8 mouse cellular contexts compared by ENCODE assay signal in the genomic region with DNA sequence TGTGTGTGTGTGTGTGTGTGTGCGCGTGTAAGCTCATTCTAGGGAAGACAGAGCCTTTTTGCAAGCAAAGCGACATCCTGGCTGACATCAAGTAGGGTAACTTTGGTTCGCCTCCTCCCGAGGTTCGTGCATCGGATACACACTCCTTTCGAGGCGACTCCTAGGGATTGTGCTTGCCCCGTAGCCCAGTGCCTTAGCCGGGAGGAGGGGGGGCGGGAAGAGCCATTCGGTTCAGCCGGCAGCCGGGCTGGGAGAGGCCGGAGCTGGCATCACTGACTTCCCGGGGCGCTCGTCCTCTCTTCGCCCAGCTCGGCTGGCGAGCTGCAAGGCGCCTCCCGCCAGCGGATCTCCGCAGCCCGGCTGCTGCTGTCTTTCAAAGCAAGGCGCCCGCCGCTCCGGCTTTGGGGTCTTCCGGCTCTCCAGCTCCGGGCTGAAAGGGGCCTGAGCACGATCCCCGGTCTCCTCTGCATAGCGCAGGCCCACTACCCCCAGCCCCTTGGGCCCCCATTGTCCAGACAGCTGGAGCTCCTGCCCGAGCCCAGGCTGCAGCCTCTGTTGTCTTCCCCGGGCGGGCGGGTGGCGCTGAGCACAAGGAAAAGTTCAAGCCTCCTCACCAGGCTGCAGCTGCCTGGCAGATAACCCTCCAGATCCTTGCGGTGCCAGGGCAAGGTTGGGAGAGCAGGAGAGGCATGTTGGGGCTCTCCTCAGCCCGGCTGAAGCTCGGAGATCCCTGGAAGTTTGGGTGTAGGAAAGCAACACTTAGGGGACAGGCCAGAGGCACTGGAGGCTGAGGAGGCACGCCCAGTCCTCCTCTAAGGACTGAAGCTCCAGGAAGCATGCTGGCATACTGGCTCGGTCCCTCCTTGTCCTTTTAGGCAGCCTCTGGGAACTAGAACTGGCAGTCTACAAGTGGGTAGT. TPM values are rescaled to one million over a fixed set of nuclear protein-coding genes. Genes with fewer than 3 reads are reported as not detected.
DNase-seq lines count a peak whose midpoint lies in the region; ATAC-seq lines count a peak whose summit lies in the region.

No protein-coding gene starts in this region.

- peak; percentile 93 for DNase-seq in heart, adult 11 months
- no peak for DNase-seq in heart, postnatal 25 days (ENCODE audit: low spot score)
- peak; percentile 54 for DNase-seq in adrenal gland, adult 2 months
- DNase-seq in forebrain, embryonic 10.5 days (ENCODE audit: extremely low spot score, low spot score) = peak; percentile 70
- DNase-seq in limb, embryonic 11.5 days (ENCODE audit: low spot score) = peak; percentile 72
- DNase-seq in T-cell, adult 2 months (ENCODE audit: low spot score) = no peak

- peak overlapping the region; percentile 86 for H3K27ac ChIP-seq in forebrain, embryonic 10.5 days
- H3K27ac ChIP-seq in heart, embryonic 16.5 days (ENCODE audit: low read length) = peak overlapping the region; percentile 98
- H3K27ac ChIP-seq in limb, embryonic 11.5 days (replicated peaks; ENCODE audit: low read depth, low read length) = no peak overlapping the region
- peak overlapping the region; percentile 37; the same call in 1 of the 2 replicates for H3K27ac ChIP-seq in neural tube, embryonic 12.5 days

- H3K36me3 ChIP-seq in forebrain, embryonic 10.5 days (replicated peaks) = no peaks in the 10 kb centered on the region
- no peaks in the 10 kb centered on the region for H3K36me3 ChIP-seq in heart, embryonic 16.5 days (ENCODE audit: control insufficient read depth, insufficient read depth)
- no peaks in the 10 kb centered on the region for H3K36me3 ChIP-seq in limb, embryonic 11.5 days (ENCODE audit: control insufficient read depth, insufficient read depth, low read length)
- no peaks in the 10 kb centered on the region for H3K36me3 ChIP-seq in neural tube, embryonic 12.5 days

- peak overlapping the region; percentile 79 for H3K4me2 ChIP-seq in heart, embryonic 16.5 days (ENCODE audit: low read depth, low read length)
- H3K4me2 ChIP-seq in limb, embryonic 11.5 days (ENCODE audit: low read depth, severe bottlenecking) = peak overlapping the region; percentile 88
- H3K4me2 ChIP-seq in neural tube, embryonic 12.5 days (replicated peaks) = peak overlapping the region; percentile 90

- peak overlapping the region; percentile 88 for H3K9ac ChIP-seq in heart, embryonic 16.5 days (ENCODE audit: low read length)
- H3K9ac ChIP-seq in limb, embryonic 11.5 days (ENCODE audit: low read length) = peak overlapping the region; percentile 50
- peak overlapping the region; percentile 82 for H3K9ac ChIP-seq in neural tube, embryonic 12.5 days

- intact Hi-C loops in heart, postnatal 25 days (cut with DNase I) = loop anchor here (5.0 kb wide), 6 partner anchors 63 to 778 kb away; no protein-coding TSS in a partner anchor

- peaks cover 66% of the 10 kb centered on the region for H3K27me3 ChIP-seq in forebrain, embryonic 10.5 days (ENCODE audit: poor library complexity, severe bottlenecking)
- H3K27me3 ChIP-seq in heart, embryonic 16.5 days (ENCODE audit: control insufficient read depth, insufficient read depth, low read length) = no peaks in the 10 kb centered on the region
- peaks cover 36% of the 10 kb centered on the region for H3K27me3 ChIP-seq in limb, embryonic 11.5 days (ENCODE audit: control insufficient read depth, insufficient read depth, low read length)
- peaks cover 11% of the 10 kb centered on the region for H3K27me3 ChIP-seq in neural tube, embryonic 12.5 days (replicated peaks)

- no peaks in the 10 kb centered on the region for H3K9me3 ChIP-seq in forebrain, embryonic 10.5 days
- H3K9me3 ChIP-seq in heart, embryonic 16.5 days (replicated peaks; ENCODE audit: control insufficient read depth, low read length) = no peaks in the 10 kb centered on the region
- no peaks in the 10 kb centered on the region for H3K9me3 ChIP-seq in limb, embryonic 11.5 days (ENCODE audit: control insufficient read depth, low read length)
- H3K9me3 ChIP-seq in neural tube, embryonic 12.5 days = no peaks in the 10 kb centered on the region

- peaks cover 40% of the 10 kb centered on the region for H3K4me1 ChIP-seq in forebrain, embryonic 10.5 days
- H3K4me1 ChIP-seq in heart, embryonic 16.5 days (ENCODE audit: control insufficient read depth, insufficient read depth, low read length) = peaks cover 50% of the 10 kb centered on the region
- 0 out of 2 replicates have a peak, but pooled peaks cover 2% of the 10 kb centered on the region for H3K4me1 ChIP-seq in limb, embryonic 11.5 days (ENCODE audit: control insufficient read depth, insufficient read depth, low read length)
- H3K4me1 ChIP-seq in neural tube, embryonic 12.5 days = peaks cover 25% of the 10 kb centered on the region

- WGBS in forebrain, embryonic 10.5 days = under 1% methylated on average over 44 of the region's 46 CpGs
- WGBS in heart, embryonic 16.5 days = 2% methylated on average over 45 of the region's 46 CpGs
- 2% methylated on average over 45 of the region's 46 CpGs for WGBS in limb, embryonic 11.5 days
- 1% methylated on average over 46 of the region's 46 CpGs for WGBS in neural tube, embryonic 12.5 days

- peak; percentile 22; the same call in 1 of the 2 replicates for ATAC-seq in heart, embryonic 16.5 days (replicated peaks; ENCODE audit: extremely low read depth, insufficient read depth, low FRiP score)
- peak; percentile 46; the same call in 1 of the 2 replicates for ATAC-seq in limb, embryonic 11.5 days (ENCODE audit: insufficient number of reproducible peaks, low FRiP score, low TSS enrichment, low read depth)
- peak; percentile 69 for ATAC-seq in neural tube, embryonic 12.5 days (ENCODE audit: low FRiP score, low read depth)

- peak overlapping the region; percentile 66 for H3K4me3 ChIP-seq in forebrain, embryonic 10.5 days
- H3K4me3 ChIP-seq in heart, embryonic 16.5 days (ENCODE audit: low read length) = peak overlapping the region; percentile 65
- H3K4me3 ChIP-seq in limb, embryonic 11.5 days (ENCODE audit: low read depth, low read length) = peak overlapping the region; percentile 43
- peak overlapping the region; percentile 60 for H3K4me3 ChIP-seq in neural tube, embryonic 12.5 days

RNA-seq across cellular contexts. Expression of a gene that starts 0.8 kb away (rescaled TPM):
- 100 to 1,000 TPM; 147 to 186 TPM for total RNA-seq in heart, postnatal 25 days (2021)
- total RNA-seq in adrenal gland, adult 2 months (2021) = 1 to 10 TPM; 5.3 to 8.1 TPM
- polyA plus RNA-seq in adrenal gland, adult 2 months (2012; rRNA removed) = 8.7 and 9.2 TPM in 2 replicates
- 3.3 and 3.7 TPM in 2 replicates for polyA plus RNA-seq in forebrain, embryonic 10.5 days (2016; fragmentation: Nextera tagmentation; extraction: Ambion mirVana)
- 61.6 and 67.7 TPM in 2 replicates for polyA plus RNA-seq in heart, embryonic 16.5 days (2015; fragmentation: Nextera tagmentation; extraction: Ambion mirVana)
- 4.9 and 6.0 TPM in 2 replicates for polyA plus RNA-seq in limb, embryonic 11.5 days (2014; fragmentation: Nextera tagmentation; extraction: Ambion mirVana)
- 33.5 and 34.7 TPM in 2 replicates for polyA plus RNA-seq in neural tube, embryonic 12.5 days (2016; fragmentation: Nextera tagmentation; extraction: Ambion mirVana)

Comparison
In these comparisons a context has a peak if more than half of its experiments do, and no peak if none do; other contexts are left out.
1. DNase-seq: peak in heart, adult 11 months (single experiment), adrenal gland, adult 2 months (single experiment), forebrain, embryonic 10.5 days (single experiment) and limb, embryonic 11.5 days (single experiment); none in heart, postnatal 25 days (single experiment) and T-cell, adult 2 months (single experiment).
2. Peak in every context shown above with its lines, with median percentiles within 50 percentile points of each other: H3K4me3 ChIP-seq, ATAC-seq, H3K4me2 ChIP-seq and H3K9ac ChIP-seq.